Mouse (Mus musculus): ENCODE results near the gene Necab2. TPM values are rescaled to one million over a fixed set of nuclear protein-coding genes. Genes with fewer than 3 reads are reported as not detected.

Necab2 gene
- polyA plus RNA-seq, 1 experiment from 2014 or later, result not detected

- H3K27me3 ChIP-seq, result no peaks in the 10 kb centered on the region
- no peak overlapping the region for H3K4me3 ChIP-seq (replicated peaks)
- no peaks in the 10 kb centered on the region for H3K36me3 ChIP-seq (replicated peaks)
- H3K4me1 ChIP-seq (replicated peaks), result peaks cover 81% of the 10 kb centered on the region
- 45% methylated on average over 5 of the region's 5 CpGs for WGBS (ENCODE audit: insufficient replicate concordance)
- no peak overlapping the region for H3K9ac ChIP-seq
- H3K27ac ChIP-seq (replicated peaks), result peak overlapping the region; percentile 14; the same call in 1 of the 2 replicates
- no peak for ATAC-seq (ENCODE audit: insufficient read depth)
- H3K4me2 ChIP-seq, result no peak overlapping the region
- H3K9me3 ChIP-seq (replicated peaks), result no peaks in the 10 kb centered on the region
Observed at GRCm38 (mm10) chr8:119428766-119429327, 17.7 kb upstream of the Necab2 start.

DNA sequence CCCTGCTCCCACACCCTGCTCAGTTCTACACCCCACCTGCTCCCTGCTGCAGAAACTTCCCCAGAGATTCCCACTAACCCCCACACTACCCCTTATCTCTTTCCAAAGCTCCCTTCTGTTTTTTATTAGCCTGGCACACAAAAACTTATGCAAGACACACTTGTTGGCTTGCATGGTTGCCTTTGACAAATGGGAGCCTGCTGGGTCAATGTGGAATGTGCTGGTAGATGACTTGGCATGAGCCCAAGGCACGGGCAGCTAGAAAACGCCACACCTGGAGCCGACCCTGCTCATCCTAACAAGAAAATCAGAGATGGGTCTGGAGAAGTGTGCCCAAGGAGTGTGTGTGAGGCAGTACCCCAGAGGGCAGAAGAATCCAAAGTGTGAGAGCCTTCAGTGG is 17.0 kb upstream of the Necab2 start:
- no peak overlapping the region for H3K4me2 ChIP-seq
- H3K9ac ChIP-seq, result no peak overlapping the region
- no peaks in the 10 kb centered on the region for H3K36me3 ChIP-seq (replicated peaks)
- H3K27me3 ChIP-seq, result no peaks in the 10 kb centered on the region
- WGBS (ENCODE audit: insufficient replicate concordance), result 61% methylated on average over 3 of the region's 3 CpGs
- no peaks in the 10 kb centered on the region for H3K9me3 ChIP-seq (replicated peaks)
- H3K4me3 ChIP-seq (replicated peaks), result no peak overlapping the region
- ATAC-seq (ENCODE audit: insufficient read depth), result no peak
- H3K4me1 ChIP-seq (replicated peaks), result peaks cover 80% of the 10 kb centered on the region
- H3K27ac ChIP-seq (replicated peaks), result peak overlapping the region; percentile 35; the same call in 1 of the 2 replicates

DNA sequence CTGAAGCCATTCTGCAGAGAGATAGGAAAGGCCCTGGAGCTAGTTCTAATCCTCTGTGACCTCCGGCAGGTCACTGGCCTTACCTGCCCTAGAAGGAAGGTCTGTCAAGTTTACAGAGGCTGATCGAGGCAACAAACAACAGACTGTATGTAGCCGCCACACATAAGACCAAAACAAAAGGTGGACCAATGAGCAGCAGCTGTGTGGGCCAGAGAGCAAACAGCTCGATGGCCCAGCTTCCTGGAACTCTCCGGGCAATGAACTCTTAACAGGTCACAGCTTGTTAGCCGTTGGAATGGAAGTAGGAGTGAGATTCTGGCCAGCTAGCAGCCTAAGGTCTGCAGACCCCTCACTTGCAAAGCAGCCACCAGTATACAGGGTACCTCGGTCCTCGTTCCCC is 16.3 kb upstream of the Necab2 start:
- 55% methylated on average over 8 of the region's 8 CpGs for WGBS (ENCODE audit: insufficient replicate concordance)
- Histone ChIP-seq H3K27ac (replicated peaks) (peak overlapping the region; percentile 48; the same call in 1 of the 2 replicates), H3K4me1 (replicated peaks) (peaks cover 79% of the 10 kb centered on the region), H3K9me3 (replicated peaks) (no peaks in the 10 kb centered on the region), H3K4me2 (no peak overlapping the region), H3K27me3 (no peaks in the 10 kb centered on the region), H3K36me3 (replicated peaks) (no peaks in the 10 kb centered on the region), H3K4me3 (replicated peaks) (no peak overlapping the region), H3K9ac (no peak overlapping the region)
- ATAC-seq (ENCODE audit: insufficient read depth), result peak; percentile 45

- Histone ChIP-seq H3K27me3 (no peaks in the 10 kb centered on the region), H3K4me1 (replicated peaks) (peaks cover 78% of the 10 kb centered on the region)
Observed at GRCm38 (mm10) chr8:119430690-119431089, 15.8 kb upstream of the Necab2 start.

GRCm38 (mm10) chr8:119432372-119432771 is 14.1 kb upstream of the Necab2 start:
- H3K4me1 ChIP-seq (replicated peaks), result peaks cover 81% of the 10 kb centered on the region
- peak; percentile 70 for ATAC-seq (ENCODE audit: insufficient read depth)
- peak overlapping the region; percentile 23; the same call in 1 of the 2 replicates for H3K4me2 ChIP-seq

More at GRCm38 (mm10) chr8:119430690-119431089, 15.8 kb upstream of the Necab2 start:
- WGBS (ENCODE audit: insufficient replicate concordance), result 67% methylated on average over 7 of the region's 7 CpGs
- Histone ChIP-seq H3K4me3 (replicated peaks) (no peak overlapping the region), H3K9me3 (replicated peaks) (no peaks in the 10 kb centered on the region), H3K9ac (no peak overlapping the region), H3K27ac (replicated peaks) (peak overlapping the region; percentile 48; the same call in 1 of the 2 replicates), H3K36me3 (replicated peaks) (no peaks in the 10 kb centered on the region), H3K4me2 (no peak overlapping the region)
- no peak for ATAC-seq (ENCODE audit: insufficient read depth)

DNA sequence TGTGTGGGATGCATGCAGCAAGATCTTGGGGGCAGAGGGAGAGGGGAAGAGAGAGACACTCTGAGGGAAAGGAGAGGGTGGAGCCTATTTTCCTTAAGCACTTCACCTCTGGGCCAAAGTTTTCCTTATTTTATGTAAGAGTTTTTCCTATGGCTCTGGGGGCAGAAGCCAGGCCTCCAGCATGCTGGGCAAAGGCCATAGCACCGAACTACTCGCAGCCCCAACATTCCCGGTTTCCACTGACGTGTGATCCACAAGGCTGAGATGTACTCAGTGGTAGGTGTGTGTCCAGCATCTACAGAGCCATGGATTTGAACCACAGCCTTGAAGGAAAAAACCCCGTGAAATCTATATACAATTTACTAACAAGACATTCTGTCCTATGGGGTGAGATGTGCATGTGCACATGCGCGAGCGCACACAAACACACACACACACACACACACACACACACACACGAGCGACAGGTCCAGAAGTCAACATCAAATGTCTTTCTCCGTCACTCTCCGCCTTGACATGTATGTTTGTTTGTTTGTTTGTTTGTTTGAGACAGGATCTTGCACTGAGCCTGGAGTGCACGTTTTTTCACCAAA is 12.8 kb upstream of the Necab2 start, which contains the start of gene Osgin1:
Gene Osgin1 (plus strand): TSS at position 543 of the 593 bp plus-strand sequence.
- Histone ChIP-seq H3K4me2 (no peak within 1 kb of the TSS; the same call in 1 of the 2 replicates), H3K36me3 (replicated peaks) (no peaks in the 10 kb centered on the region), H3K27ac (replicated peaks) (peak within 1 kb of the TSS; percentile 59), H3K4me3 (replicated peaks) (no peak within 1 kb of the TSS), H3K9ac (no peak within 1 kb of the TSS), H3K9me3 (replicated peaks) (no peaks in the 10 kb centered on the region), H3K4me1 (replicated peaks) (peaks cover 69% of the 10 kb centered on the region), H3K27me3 (no peaks in the 10 kb centered on the region)
- 73% methylated on average over 13 of the region's 13 CpGs for WGBS (ENCODE audit: insufficient replicate concordance)
- no peak for ATAC-seq (ENCODE audit: insufficient read depth)

More at GRCm38 (mm10) chr8:119432372-119432771, 14.1 kb upstream of the Necab2 start:
- Histone ChIP-seq H3K9me3 (replicated peaks) (no peaks in the 10 kb centered on the region), H3K9ac (no peak overlapping the region), H3K27ac (replicated peaks) (peak overlapping the region; percentile 80), H3K4me3 (replicated peaks) (no peak overlapping the region), H3K27me3 (no peaks in the 10 kb centered on the region), H3K36me3 (replicated peaks) (no peaks in the 10 kb centered on the region)
- 55% methylated on average over 3 of the region's 3 CpGs for WGBS (ENCODE audit: insufficient replicate concordance)

DNA sequence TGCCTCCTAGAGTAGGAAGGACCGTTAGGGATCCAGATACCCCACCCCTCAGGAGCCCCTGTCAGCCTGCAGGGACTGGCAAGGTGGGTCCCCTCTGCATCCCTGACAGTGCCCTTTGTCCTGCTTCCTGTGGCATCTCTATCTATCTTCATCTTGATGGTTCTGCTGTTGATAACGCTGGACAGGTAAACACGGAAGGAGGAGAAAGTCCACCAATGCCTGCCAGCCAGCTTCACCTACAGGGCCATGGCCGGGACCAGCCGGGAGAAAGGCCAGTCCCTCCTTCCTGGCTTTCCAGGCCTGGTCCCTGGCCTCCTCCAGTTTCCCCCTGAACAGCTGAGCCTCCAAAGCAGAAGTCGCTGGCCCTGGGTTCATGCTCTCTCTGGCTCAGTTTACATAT is 11.9 kb upstream of the Necab2 start:
- H3K9me3 ChIP-seq (replicated peaks), result no peaks in the 10 kb centered on the region
- H3K4me2 ChIP-seq, result no peak overlapping the region
- H3K4me3 ChIP-seq (replicated peaks), result no peak overlapping the region
- no peak overlapping the region for H3K27ac ChIP-seq (replicated peaks)
- H3K4me1 ChIP-seq (replicated peaks), result peaks cover 60% of the 10 kb centered on the region
- no peak for ATAC-seq (ENCODE audit: insufficient read depth)
- no peaks in the 10 kb centered on the region for H3K36me3 ChIP-seq (replicated peaks)
- WGBS (ENCODE audit: insufficient replicate concordance), result 56% methylated on average over 6 of the region's 6 CpGs
- H3K27me3 ChIP-seq, result no peaks in the 10 kb centered on the region
- no peak overlapping the region for H3K9ac ChIP-seq

DNA sequence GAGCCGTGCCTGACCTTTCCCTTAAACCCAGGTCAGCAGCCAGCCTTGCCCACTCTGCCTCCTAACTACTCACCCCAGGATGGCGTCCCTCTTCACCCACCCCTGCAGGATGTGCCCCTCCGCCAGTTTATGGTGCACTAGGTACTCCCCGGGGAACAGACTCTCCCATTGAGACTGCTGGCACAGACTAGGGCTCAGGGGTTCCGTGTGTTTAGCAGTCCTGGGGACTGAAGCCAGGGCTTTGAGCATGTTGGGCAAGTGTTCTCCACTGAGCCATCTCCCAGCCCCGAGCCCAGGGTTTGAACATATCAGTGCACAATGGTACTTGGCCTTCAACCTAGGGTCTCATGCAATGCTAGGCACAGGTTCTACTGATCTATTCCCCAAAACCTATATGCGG is 11.0 kb upstream of the Necab2 start:
- Histone ChIP-seq H3K27me3 (no peaks in the 10 kb centered on the region), H3K4me1 (replicated peaks) (peaks cover 59% of the 10 kb centered on the region), H3K9me3 (replicated peaks) (no peaks in the 10 kb centered on the region), H3K9ac (no peak overlapping the region), H3K27ac (replicated peaks) (no peak overlapping the region), H3K4me3 (replicated peaks) (no peak overlapping the region), H3K4me2 (no peak overlapping the region), H3K36me3 (replicated peaks) (no peaks in the 10 kb centered on the region)
- ATAC-seq (ENCODE audit: insufficient read depth), result no peak
- 64% methylated on average over 7 of the region's 7 CpGs for WGBS (ENCODE audit: insufficient replicate concordance)

DNA sequence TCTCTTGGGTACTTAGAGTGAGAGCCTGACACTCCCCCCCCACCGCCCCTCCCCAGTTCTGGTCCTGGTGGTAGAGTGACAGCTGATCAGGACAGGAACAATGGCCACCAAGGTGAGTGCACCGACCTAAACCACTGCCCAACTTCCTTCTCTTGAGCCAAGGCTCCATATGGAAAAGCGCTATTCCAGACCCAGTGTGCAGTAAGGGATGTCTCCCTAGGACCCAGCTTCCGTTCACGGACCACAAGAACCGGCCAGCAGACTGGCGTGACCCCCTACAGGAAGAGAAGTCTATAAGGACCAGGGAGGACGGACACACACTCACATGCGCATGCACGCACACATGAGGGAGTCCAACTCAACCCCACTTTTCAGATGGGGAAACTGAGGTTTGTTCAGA is 10.2 kb upstream of the Necab2 start:
- H3K4me2 ChIP-seq, result peak overlapping the region; percentile 51
- no peak for ATAC-seq (ENCODE audit: insufficient read depth)
- H3K4me1 ChIP-seq (replicated peaks), result peaks cover 59% of the 10 kb centered on the region
- 0 out of 2 replicates have a peak overlapping the region, but pooled peaks have one; percentile 25 for H3K9ac ChIP-seq
- H3K4me3 ChIP-seq (replicated peaks), result no peak overlapping the region
- H3K9me3 ChIP-seq (replicated peaks), result no peaks in the 10 kb centered on the region
- H3K36me3 ChIP-seq (replicated peaks), result peaks cover 4% of the 10 kb centered on the region; the same call in 1 of the 2 replicates
- no peaks in the 10 kb centered on the region for H3K27me3 ChIP-seq
- H3K27ac ChIP-seq (replicated peaks), result peak overlapping the region; percentile 48; the same call in 1 of the 2 replicates
- WGBS (ENCODE audit: insufficient replicate concordance), result 58% methylated on average over 10 of the region's 10 CpGs

DNA sequence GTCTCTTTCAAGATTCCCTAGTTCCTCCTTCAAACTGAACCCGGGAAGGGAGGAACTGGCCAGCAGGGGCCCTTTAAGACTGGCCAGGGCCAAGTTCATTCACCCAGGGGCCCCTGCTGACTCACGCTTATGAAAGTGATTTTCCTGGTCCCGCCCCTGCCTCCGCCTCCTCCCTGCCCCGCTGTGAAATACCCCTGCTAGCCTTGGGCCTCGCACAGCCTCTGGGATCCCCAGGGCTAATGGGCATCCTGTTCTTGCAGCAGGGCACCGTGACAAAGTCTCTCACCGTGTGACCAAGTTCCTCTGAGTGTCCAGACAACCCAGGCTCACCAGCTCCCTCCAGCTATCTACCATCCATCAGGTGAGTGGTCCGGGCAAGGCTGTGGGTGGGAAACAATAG is 9.6 kb upstream of the Necab2 start:
- Histone ChIP-seq H3K27ac (replicated peaks) (peak overlapping the region; percentile 62), H3K9me3 (replicated peaks) (no peaks in the 10 kb centered on the region), H3K4me2 (peak overlapping the region; percentile 51), H3K4me3 (replicated peaks) (peak overlapping the region; percentile 55), H3K9ac (peak overlapping the region; percentile 30; the same call in 1 of the 2 replicates), H3K27me3 (no peaks in the 10 kb centered on the region), H3K4me1 (replicated peaks) (peaks cover 58% of the 10 kb centered on the region), H3K36me3 (replicated peaks) (peaks cover 7% of the 10 kb centered on the region)
- peak; percentile 42 for ATAC-seq (ENCODE audit: insufficient read depth)
- WGBS (ENCODE audit: insufficient replicate concordance), result 4% methylated on average over 9 of the region's 9 CpGs

DNA sequence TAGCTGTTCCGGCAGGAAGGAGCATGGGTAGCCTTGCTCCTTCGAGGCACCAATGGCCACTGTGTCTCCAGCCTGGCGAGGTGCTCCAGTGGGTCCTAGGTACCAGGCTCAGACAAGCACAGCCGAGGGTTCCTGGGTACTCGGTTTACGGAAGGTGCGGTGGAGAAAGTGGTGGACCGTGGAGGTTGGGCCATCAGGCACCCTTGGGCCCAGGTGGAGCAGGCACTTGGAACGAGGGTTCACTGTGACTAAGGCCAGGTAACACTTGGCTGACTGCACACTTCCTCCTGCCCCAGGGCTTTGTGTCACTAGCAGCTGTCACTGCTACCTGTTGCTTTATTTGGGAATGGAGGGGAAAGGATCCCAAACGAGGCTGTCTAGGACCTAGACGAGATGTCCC is 9.0 kb upstream of the Necab2 start:
- Histone ChIP-seq H3K4me2 (peak overlapping the region; percentile 51), H3K4me1 (replicated peaks) (peaks cover 55% of the 10 kb centered on the region)
- 55% methylated on average over 11 of the region's 11 CpGs for WGBS (ENCODE audit: insufficient replicate concordance)

More for the DNA sequence above, 9.0 kb upstream of the Necab2 start:
- peak overlapping the region; percentile 55 for H3K4me3 ChIP-seq (replicated peaks)
- no peaks in the 10 kb centered on the region for H3K9me3 ChIP-seq (replicated peaks)
- H3K27ac ChIP-seq (replicated peaks), result peak overlapping the region; percentile 62
- no peak for ATAC-seq (ENCODE audit: insufficient read depth)
- no peaks in the 10 kb centered on the region for H3K27me3 ChIP-seq
- peaks cover 12% of the 10 kb centered on the region for H3K36me3 ChIP-seq (replicated peaks)
- peak overlapping the region; percentile 30; the same call in 1 of the 2 replicates for H3K9ac ChIP-seq

Data from liver, embryonic 15.5 days (tissue).